Mouse (Mus musculus): ENCODE results near the gene Ticam1. TPM values are rescaled to one million over a fixed set of nuclear protein-coding genes. Genes with fewer than 3 reads are reported as not detected.

The Ticam1 gene
- polyA plus RNA-seq, 1 experiment from 2014 or later: 4.1 TPM

- H3K27me3 ChIP-seq (replicated peaks): no peaks in the 10 kb centered on the region; the same call in 1 of the 2 replicates
- 32% methylated on average over 13 of the region's 13 CpGs for WGBS (ENCODE audit: insufficient replicate concordance)
- H3K36me3 ChIP-seq: peaks cover 30% of the 10 kb centered on the region
- peak overlapping the region; percentile 98 for H3K4me2 ChIP-seq
- H3K9me3 ChIP-seq (replicated peaks): no peaks in the 10 kb centered on the region
- H3K27ac ChIP-seq: peak overlapping the region; percentile 96
- peaks cover 44% of the 10 kb centered on the region for H3K4me1 ChIP-seq
- peak overlapping the region; percentile 92 for H3K9ac ChIP-seq
- peak overlapping the region; percentile 90 for H3K4me3 ChIP-seq
- ATAC-seq: peak; percentile 13; the same call in 1 of the 2 replicates
Observed at GRCm38 (mm10) chr17:56302363-56302996, 25.9 kb upstream of the Ticam1 start.

GRCm38 (mm10) chr17:56300186-56300585 is 23.6 kb upstream of the Ticam1 start, which contains the start of gene Arrdc5:
Arrdc5 (minus strand) TSS chr17:56300286.
- H3K4me2 ChIP-seq: no peak within 1 kb of the TSS
- H3K27ac ChIP-seq: no peak within 1 kb of the TSS
- H3K9ac ChIP-seq: no peak within 1 kb of the TSS
- peaks cover 21% of the 10 kb centered on the region for H3K4me1 ChIP-seq
- H3K9me3 ChIP-seq (replicated peaks): no peaks in the 10 kb centered on the region
- H3K4me3 ChIP-seq: no peak within 1 kb of the TSS
- WGBS (ENCODE audit: insufficient replicate concordance): 77% methylated on average over 9 of the region's 9 CpGs
- ATAC-seq: no peak
- H3K36me3 ChIP-seq: peaks cover 7% of the 10 kb centered on the region
- no peaks in the 10 kb centered on the region; the same call in 1 of the 2 replicates for H3K27me3 ChIP-seq (replicated peaks)

- Histone ChIP-seq H3K4me2 (no peak overlapping the region), H3K27me3 (replicated peaks) (no peaks in the 10 kb centered on the region; the same call in 1 of the 2 replicates), H3K4me3 (no peak overlapping the region), H3K36me3 (no peaks in the 10 kb centered on the region), H3K27ac (no peak overlapping the region), H3K9ac (no peak overlapping the region), H3K4me1 (peaks cover 14% of the 10 kb centered on the region), H3K9me3 (replicated peaks) (no peaks in the 10 kb centered on the region)
- ATAC-seq: no peak
- 83% methylated on average over 1 of the region's 1 CpGs for WGBS (ENCODE audit: insufficient replicate concordance)
Observed at GRCm38 (mm10) chr17:56298238-56298637, 21.7 kb upstream of the Ticam1 start.

DNA sequence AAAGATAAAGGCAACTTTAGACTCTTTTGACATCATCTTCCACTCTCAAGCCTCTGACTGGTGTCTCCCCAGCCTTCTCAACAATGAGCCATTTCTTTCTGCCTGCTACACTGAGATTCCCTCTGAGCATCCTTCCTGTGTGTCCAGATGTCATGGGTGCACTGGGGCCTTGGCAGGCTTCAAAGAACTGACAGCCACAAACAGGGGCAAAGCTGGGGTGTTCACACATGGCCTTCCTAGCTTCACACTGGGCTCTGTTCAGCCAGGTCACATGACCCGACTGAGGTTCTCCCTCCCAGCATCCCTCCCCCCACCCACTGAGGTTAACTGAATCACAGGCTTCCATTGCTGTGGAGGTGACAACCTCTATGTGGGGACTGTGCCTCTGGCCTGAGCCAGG is 19.6 kb upstream of the Ticam1 start:
- ATAC-seq: no peak
- Histone ChIP-seq H3K4me2 (no peak overlapping the region), H3K36me3 (no peaks in the 10 kb centered on the region), H3K27ac (no peak overlapping the region), H3K4me1 (peaks cover 9% of the 10 kb centered on the region), H3K27me3 (replicated peaks) (no peaks in the 10 kb centered on the region; the same call in 1 of the 2 replicates), H3K9ac (no peak overlapping the region), H3K4me3 (no peak overlapping the region), H3K9me3 (replicated peaks) (no peaks in the 10 kb centered on the region)
- WGBS (ENCODE audit: insufficient replicate concordance): 48% methylated on average over 1 of the region's 1 CpGs

- Histone ChIP-seq H3K27ac (no peak overlapping the region), H3K4me1 (peaks cover 29% of the 10 kb centered on the region), H3K9me3 (replicated peaks) (no peaks in the 10 kb centered on the region), H3K36me3 (no peaks in the 10 kb centered on the region), H3K27me3 (replicated peaks) (no peaks in the 10 kb centered on the region), H3K4me2 (no peak overlapping the region), H3K4me3 (no peak overlapping the region), H3K9ac (no peak overlapping the region)
- WGBS (ENCODE audit: insufficient replicate concordance): 83% methylated on average over 19 of the region's 19 CpGs
- ATAC-seq: no peak
Observed at GRCm38 (mm10) chr17:56294241-56294640, 17.7 kb upstream of the Ticam1 start.

GRCm38 (mm10) chr17:56293291-56293690 is 16.7 kb upstream of the Ticam1 start:
- Histone ChIP-seq H3K9me3 (replicated peaks) (no peaks in the 10 kb centered on the region), H3K36me3 (no peaks in the 10 kb centered on the region), H3K4me3 (no peak overlapping the region), H3K4me2 (no peak overlapping the region), H3K27ac (no peak overlapping the region), H3K27me3 (replicated peaks) (no peaks in the 10 kb centered on the region), H3K9ac (no peak overlapping the region), H3K4me1 (peaks cover 38% of the 10 kb centered on the region)
- WGBS (ENCODE audit: insufficient replicate concordance): 37% methylated on average over 1 of the region's 1 CpGs
- ATAC-seq: no peak

DNA sequence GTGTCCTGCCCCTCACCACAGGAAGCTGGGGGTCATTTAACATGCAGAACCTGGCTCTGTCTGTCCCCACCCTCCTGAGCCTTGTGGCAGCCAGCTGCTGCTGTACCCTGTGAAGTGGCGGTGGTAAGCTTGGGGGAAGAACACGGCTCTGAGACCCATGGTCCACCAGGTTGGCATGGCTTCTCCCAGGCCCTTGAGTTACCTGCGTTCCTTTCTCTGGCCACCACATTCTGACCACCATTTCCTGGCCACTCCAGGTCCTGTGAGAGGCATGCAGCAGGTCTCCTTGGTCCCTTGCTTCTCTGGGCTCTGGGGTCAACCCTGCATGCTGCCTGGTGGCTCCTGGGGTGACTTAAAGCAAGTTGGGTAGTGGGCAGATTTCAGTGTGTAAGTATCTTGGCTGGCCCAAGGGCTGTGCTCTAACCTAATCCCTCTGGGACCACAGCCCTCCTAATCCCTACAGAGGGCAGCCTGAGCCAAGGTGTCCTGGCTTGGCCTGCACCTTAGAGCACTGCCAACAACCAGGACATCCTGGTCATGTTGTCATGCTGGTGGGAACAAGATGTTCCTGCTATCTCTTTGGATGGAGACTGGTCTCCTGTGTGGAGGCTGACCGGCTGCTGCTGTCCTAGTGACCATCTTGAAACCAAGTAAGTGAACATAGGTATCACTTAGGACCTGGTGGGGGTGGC is 16.1 kb upstream of the Ticam1 start, which contains the start of gene Plin3:
Plin3 (minus strand) TSS at position 343 of the 692 bp plus-strand sequence.
- H3K9me3 ChIP-seq (replicated peaks): no peaks in the 10 kb centered on the region
- H3K4me3 ChIP-seq: no peak within 1 kb of the TSS
- H3K9ac ChIP-seq: peak within 1 kb of the TSS; percentile 71; the same call in 1 of the 2 replicates
- H3K4me2 ChIP-seq: peak within 1 kb of the TSS; percentile 85
- H3K36me3 ChIP-seq: no peaks in the 10 kb centered on the region
- H3K27me3 ChIP-seq (replicated peaks): no peaks in the 10 kb centered on the region
- H3K4me1 ChIP-seq: peaks cover 44% of the 10 kb centered on the region
- ATAC-seq: no peak
- 84% methylated on average over 4 of the region's 4 CpGs for WGBS (ENCODE audit: insufficient replicate concordance)
- peak within 1 kb of the TSS; percentile 93 for H3K27ac ChIP-seq

DNA sequence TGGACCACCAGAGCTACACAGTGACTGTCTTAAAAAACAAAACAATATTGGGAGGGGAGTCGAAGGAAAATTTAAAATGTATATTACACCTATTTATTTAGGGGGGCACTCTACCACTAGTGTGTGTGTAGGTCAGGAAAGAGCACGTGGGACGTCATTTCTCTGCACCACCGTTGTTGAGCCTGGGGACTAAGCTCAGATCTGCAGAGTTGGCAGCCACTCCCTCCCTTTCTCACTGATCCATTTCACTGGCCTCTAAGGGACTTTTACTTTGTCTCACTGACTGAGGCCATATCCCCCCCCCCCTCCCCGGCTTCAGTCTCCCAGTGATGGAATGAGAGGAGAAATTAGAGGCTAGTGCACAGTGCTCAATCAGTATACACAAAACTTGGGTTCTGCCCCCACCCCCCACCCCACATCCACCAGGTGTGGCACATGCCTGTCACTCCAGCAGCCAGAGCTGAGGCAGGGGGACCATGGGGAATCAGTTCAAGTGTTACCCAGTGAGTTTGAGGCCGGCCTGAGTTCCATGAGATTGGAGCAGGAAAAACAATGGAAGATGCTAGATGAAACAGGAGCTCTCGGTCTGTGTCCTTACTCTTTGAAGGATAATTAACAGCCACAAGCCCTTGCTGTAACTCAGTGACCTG is 15.4 kb upstream of the Ticam1 start:
- peak overlapping the region; percentile 71; the same call in 1 of the 2 replicates for H3K9ac ChIP-seq
- 76% methylated on average over 7 of the region's 7 CpGs for WGBS (ENCODE audit: insufficient replicate concordance)
- H3K4me2 ChIP-seq: peak overlapping the region; percentile 85

DNA sequence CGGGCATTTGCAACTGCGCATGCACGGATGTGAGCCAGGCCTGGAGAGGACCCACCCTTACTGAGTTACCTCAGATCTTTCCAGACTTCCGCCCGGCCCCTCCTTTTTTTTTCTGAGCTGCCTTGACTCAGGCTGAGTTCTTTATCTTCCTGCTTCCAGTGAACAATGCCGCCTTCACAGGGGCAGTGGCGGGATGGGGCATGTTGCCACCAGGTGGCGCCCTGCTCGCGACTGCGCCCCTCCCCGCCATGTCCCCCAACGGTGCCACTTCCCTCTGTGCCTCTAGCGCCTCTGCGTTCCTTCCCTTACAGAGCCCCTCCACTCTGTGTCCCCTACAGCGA is 14.6 kb upstream of the Ticam1 start:
- peak overlapping the region; percentile 93 for H3K27ac ChIP-seq
- under 1% methylated on average over 16 of the region's 16 CpGs for WGBS (ENCODE audit: insufficient replicate concordance)
- no peaks in the 10 kb centered on the region for H3K27me3 ChIP-seq (replicated peaks)
- ATAC-seq: peak; percentile 78
- peaks cover 60% of the 10 kb centered on the region for H3K4me1 ChIP-seq
- H3K36me3 ChIP-seq: peaks cover 8% of the 10 kb centered on the region
- peak overlapping the region; percentile 85 for H3K4me2 ChIP-seq
- H3K4me3 ChIP-seq: peak overlapping the region; percentile 64
- no peaks in the 10 kb centered on the region for H3K9me3 ChIP-seq (replicated peaks)
- peak overlapping the region; percentile 71 for H3K9ac ChIP-seq

More for the DNA sequence above, 15.4 kb upstream of the Ticam1 start:
- Histone ChIP-seq H3K27me3 (replicated peaks) (no peaks in the 10 kb centered on the region), H3K9me3 (replicated peaks) (no peaks in the 10 kb centered on the region), H3K4me1 (peaks cover 51% of the 10 kb centered on the region), H3K27ac (peak overlapping the region; percentile 93), H3K36me3 (peaks cover under 1% of the 10 kb centered on the region; the same call in 1 of the 2 replicates), H3K4me3 (no peak overlapping the region)
- ATAC-seq: no peak

GRCm38 (mm10) chr17:56290388-56291170 is 14.0 kb upstream of the Ticam1 start:
- peak overlapping the region; percentile 93 for H3K27ac ChIP-seq
- H3K4me1 ChIP-seq: peaks cover 62% of the 10 kb centered on the region
- peak overlapping the region; percentile 85 for H3K4me2 ChIP-seq
- H3K27me3 ChIP-seq (replicated peaks): no peaks in the 10 kb centered on the region
- WGBS (ENCODE audit: insufficient replicate concordance): 2% methylated on average over 17 of the region's 17 CpGs
- peak overlapping the region; percentile 74 for H3K9ac ChIP-seq
- peak overlapping the region; percentile 64 for H3K4me3 ChIP-seq
- H3K36me3 ChIP-seq: peaks cover 14% of the 10 kb centered on the region
- H3K9me3 ChIP-seq (replicated peaks): no peaks in the 10 kb centered on the region
- ATAC-seq: peak; percentile 84
